Mouse (Mus musculus) lung, postnatal 4 days (tissue): ENCODE measurements around the gene Mov10.
"Not testable (repeated sequence)": the region's sequence is repeated elsewhere in the genome, so short reads cannot be mapped to it uniquely, and the experiment has no call there.

Experiments used
- DNase-seq, 2 experiments: peaks; one replicate each; pipeline ENCODE4 v3.0.0; 2021

Gene Mov10

DNA sequence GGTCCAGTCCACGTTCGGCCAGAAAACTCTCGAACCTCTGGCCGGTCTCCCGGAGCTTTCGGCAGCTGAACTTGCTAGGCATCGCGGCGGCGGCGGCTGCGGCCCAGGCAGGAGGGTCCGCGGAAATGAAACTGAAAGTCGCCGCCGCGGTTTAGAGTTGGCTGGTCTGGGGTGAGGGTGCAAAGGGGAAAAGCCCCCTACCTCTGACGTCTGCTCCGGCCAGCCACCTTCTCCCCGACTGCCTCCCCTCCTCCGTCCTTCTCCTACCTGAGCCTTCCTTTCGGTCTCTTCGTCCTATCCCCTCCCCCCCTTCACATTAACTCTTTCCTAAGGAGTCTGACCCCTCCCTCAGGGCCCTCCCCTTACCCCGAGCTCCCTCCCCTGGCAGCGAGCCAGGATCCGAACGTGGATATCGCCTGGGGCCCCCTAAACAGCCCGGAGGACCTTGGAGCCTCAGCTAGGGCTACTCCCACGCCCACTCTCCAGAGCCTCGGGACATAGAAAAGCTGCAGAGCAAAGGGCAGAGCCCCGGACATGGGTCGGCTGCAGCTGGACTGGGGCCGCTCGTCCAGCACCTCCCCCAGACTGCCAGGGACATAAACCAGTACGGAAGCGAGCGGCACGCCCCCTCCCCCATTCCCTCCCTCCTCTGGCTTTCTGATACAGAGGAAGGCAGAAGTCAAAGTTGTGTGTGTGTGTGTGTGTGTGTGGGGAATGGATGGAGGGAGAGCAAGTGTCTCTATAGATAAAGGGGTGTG is at the start of gene Mov10:
Gene Mov10, minus strand, starts transcription at position 573 of the 758 bp plus-strand sequence.
- DNase-seq, result peak; percentile 77 to 88

DNA sequence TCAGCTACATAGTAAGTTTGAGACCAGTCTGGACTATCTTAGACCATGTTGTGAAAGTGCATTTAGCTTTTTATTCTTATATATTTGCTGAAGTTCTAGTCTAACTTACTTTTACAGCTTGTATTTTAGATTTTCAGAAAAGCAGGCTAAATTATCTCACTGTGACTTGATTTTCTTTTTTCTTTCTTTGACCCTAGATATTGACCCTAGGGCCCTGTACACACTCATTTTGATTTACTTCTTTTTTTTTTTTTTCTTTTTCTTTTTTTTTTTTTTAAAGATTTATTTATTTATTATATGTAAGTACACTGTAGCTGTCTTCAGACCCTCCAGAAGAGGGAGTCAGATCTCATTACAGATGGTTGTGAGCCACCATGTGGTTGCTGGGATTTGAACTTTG is 48.3 kb upstream of the Mov10 start:
- not testable (repeated sequence) for DNase-seq

DNA sequence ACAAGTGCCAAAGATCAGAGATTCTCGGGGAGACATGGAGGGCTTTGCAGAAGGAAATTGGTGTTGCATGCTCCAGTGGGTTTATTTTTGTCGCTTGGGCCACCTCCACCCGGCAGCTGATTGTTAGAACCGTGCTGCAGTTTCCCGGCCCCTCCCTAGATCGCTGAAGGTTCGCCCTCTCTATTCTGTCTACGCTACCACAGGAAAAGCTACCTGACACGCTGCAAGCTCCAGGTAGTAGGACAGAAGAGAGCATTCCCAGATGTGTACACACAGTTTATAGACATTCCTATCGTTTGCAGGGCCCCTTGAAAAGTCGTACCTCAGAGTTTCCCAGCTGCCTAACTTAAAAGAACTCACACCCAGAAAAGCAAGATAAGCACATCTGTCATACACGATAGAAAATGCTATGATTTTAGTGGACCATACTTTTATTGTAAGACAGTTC is 47.0 kb upstream of the Mov10 start:
- no peak for DNase-seq

DNA sequence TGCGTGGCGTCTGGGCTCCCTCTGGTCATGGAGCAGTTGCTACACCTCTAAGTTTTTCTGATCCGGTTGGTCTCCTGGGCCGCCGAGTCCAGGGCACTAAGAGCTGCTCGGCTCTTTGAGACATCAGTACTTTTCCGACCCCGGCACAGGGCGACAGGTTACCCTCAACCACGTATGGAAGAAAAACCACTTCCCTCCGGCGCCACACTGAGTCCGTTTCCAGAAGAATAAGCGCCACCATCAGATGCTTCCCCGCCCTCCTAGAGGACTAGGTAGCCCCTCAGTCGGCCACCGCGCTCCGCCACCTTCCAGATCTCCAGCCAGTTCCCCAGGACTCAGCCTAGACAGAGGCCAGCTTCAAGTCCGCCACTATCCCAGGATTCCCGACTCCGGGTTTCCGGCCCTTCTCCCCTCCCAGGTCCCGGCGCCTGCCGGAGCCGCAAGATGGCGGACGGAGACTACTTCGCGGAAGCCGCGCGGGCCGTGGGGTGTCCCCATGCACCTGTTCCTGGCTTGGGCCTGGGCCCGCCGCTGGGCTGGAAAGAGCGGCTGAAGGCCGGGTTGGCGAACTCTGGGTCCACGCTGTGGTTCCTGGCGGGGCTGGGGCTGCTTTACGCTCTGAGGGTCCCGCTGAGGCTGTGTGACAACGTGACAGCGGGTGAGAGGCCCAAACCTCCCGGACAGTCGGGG is 46.4 kb upstream of the Mov10 start:
- peak; percentile 91 to 93 for DNase-seq

DNA sequence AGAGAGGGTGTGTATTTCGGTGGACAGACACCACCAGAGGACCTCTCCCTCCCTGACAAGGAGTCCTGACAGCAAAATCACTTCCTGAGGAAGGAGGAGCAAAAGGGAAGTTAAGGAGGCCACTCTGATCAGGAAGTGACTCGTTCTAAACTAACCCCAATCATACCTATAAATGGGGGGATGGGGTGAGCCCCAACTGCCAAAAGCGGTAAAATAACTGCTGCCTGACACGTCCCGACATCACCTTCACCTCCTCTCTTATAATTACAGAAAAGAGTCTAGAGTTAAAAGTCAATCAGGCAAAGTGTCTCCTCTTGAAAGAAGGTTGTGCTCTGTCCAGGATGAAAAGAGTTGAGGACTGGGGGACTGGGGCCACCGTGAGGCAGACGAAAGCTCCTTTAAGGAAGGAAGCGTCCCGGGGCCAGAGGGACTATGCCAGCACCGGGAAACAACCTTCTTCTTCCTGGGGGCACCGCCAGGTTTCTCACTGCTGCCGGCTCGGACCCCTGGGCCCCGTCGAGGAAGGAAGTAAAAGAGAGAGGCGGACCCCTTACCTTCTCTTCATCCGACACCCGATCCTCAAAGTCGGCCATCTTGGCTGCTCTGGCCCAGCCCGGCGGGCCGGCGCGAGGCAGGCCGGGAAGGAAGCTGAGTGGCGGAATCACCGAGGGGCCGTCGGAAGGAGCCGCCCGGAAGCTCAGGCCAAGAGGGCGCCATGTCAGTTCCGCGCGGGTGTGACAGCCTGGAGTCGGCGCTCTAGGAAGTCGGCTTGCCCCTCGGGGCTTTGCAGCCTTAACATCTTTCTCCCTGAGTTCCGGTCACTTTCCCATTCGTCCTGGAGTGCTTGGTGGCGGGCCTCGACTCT is 45.7 kb upstream of the Mov10 start, which contains the start of the genes St7l and Capza1:
Gene St7l, plus strand, starts transcription at position 220 of the 865 bp plus-strand sequence.
Gene Capza1, minus strand, starts transcription at position 720 of the 865 bp plus-strand sequence.
- DNase-seq, result peak; percentile 93 to 95

DNA sequence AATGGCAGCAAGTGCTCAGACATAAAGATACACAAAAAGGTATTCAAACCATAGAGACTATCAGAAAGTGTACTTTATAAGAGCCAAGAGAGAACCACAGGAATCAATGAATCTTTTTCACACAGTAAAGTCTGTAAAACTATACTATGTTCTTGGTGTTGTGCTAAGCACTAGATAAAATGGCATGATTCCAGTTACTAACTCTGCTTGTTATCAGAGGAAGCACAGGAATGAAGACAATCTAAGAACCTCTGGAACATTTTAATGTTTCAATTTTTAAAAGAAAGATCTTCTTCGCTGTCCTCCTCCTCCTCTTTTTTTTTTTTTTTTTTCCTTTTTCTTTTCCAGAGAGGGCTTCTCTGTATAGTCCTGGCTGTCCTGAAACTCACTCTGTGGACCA is 40.2 kb upstream of the Mov10 start:
- no peak for DNase-seq

DNA sequence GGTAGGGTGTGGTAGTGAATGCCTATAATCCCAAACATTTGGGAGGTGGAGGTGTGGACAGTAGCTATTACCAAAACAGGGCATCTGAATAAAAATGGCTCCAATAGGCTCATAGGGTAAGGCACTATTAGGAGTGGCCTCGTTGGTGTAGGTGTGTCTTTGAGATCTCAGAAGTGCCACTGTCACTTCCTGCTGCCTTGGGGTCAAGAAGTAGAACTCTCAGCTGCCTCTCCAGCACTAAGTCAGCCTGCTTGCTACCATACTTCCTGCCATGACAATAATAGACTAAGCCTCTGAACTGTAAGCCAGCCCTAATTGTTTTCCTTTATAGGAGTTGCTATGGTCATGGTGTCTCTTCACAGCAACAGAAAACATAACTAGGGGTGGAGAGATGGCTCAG is 37.7 kb upstream of the Mov10 start:
- no peak for DNase-seq

DNA sequence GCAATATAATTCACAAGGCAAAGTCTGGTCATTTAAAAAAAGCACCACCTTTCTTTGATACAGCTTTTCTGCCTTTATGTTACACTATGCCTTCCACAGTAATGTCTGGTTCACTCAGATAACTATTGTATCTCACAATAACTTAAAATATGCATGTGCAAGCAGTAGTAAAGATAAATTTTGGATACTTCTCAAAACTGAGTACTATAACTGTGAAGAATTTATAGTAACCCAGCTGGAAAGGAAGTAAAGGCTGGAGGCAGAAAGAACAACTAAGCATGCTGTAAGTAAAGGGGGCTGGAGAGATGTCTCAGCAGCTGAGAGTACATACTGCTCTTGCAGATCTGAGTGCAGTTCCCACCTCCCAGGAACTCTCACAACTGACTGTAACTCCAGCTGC is 36.5 kb upstream of the Mov10 start:
- no peak for DNase-seq

DNA sequence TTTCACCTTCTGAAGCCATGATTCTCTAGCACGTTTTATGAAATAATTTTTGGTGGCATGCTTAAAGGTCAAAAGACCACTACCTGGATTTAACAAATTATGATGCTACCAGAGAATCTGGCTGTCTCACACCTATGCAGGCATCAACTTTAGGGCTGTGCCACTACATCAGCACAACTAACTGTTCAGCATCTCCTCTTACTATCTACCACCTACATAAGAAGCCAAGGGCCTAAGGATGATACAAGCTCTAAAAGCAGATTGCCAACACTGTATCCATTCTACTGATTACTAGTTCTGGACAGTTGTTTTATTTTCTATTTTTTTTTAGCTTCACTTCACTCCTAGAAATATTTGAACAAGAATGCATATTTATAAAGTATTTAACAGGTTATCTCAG is 36.1 kb upstream of the Mov10 start:
- no peak for DNase-seq

DNA sequence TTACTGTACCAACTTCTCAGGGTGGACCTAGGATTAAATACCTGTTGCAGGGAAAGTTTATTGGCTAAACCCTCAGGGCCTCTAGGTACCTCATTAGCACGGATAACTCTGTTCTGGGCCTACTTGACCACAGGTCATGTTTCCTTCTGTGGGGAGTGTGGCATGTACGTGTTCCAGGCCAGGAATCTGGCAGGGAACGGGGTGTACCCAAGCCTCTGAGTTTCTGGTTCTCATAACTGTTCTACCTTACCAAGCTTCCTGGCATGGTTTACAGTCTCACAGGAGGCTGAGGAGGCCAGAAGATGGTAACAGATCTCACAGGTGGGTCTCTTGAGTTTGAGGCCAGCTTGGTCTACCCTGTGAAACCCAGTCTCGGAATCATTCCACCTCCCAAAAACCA is 28.2 kb upstream of the Mov10 start:
- DNase-seq, result no peak

DNA sequence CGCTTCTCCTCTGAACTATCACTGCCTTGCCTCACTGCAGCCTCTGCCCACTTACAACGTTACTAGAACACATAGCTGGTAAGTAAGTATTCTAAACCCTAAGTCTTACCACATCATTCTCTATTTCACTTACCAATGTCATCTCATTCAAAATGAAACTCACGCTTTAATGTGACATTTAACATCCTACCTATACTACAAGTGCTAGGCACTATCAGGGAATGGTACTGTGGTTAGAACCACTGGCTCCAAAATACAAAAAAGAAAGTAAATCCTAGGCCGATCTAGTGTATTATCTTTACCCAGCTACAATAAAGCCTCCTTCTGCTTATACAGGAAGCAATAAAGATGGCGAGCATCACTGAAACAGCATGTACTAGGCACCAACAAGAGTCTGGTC is 22.7 kb upstream of the Mov10 start:
- no peak for DNase-seq

DNA sequence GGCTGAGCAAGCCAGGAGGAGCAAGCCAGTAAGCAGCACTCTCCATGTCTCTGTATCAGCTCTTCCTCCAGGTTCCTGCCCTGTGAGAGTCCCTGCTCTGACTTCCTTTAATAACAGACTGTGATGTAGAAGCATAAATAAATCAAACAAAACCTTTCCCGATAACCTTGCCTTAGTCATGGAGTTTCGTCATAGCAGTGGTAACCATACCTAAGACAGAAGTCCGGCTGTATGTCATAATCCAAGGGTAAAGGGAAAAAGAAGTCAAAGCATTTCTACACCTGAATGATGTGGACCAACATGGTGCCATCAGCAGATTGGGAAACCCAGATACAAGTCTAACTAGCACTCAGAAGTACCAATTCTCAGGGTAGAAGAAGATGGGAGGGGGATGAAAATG is 17.4 kb upstream of the Mov10 start:
- DNase-seq, result no peak

DNA sequence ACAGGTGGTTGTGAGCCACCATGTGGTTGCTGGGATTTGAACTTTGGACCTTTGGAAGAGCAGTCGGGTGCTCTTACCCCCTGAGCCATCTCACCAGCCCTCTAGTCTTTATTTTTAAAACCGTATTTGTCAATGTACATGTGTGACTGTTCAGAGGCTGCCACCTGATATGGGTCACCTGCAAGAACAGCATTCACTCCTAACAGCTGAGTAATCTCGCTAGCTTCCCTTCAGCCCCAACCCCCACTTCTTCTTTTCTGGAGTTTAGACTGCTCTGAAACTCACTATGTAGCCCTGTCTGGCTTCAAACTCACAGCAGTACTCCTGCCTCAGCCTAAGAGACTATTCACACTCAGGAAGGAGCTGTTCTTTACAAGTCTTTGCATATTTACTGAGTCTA is 4.0 kb upstream of the Mov10 start:
- DNase-seq, result no peak

DNA sequence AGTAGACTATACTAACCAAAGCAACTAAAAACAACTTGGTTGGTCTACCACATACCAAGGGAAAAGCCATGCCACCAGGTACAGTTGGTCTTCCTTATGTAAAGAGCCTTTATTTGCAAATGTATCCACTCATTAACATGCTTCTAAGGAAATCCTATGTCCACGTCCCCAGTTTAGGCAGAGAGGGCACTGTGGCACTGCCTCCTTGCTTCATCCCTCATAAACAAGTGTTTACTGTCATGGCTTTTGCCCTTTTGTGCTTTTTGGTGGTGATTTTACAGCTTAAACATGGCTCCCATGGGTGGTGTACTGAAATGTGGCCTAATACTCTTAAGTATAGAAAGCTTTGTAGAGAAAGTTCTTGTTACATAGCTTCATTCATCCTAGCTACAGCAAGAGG is 2.1 kb upstream of the Mov10 start:
- no peak for DNase-seq

DNA sequence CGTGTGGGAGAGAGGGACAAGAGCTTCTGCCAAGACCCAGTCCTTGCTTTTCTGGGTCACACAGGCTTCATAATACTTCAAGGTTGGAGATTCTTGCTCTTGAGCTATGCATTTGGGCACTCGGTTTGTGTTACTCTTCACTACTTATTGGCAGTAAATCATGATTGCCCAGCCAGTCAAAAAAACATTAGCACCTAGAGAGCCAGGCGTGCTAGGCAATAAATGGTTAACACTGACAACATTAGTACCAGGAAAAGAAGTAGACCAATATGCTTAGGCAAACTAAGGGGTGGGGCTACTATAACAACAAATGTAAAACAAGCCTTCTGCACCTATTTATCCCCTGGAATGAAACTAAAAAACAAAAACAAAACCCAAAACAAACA is 379 bp upstream of the Mov10 start:
- DNase-seq, result no peak

DNA sequence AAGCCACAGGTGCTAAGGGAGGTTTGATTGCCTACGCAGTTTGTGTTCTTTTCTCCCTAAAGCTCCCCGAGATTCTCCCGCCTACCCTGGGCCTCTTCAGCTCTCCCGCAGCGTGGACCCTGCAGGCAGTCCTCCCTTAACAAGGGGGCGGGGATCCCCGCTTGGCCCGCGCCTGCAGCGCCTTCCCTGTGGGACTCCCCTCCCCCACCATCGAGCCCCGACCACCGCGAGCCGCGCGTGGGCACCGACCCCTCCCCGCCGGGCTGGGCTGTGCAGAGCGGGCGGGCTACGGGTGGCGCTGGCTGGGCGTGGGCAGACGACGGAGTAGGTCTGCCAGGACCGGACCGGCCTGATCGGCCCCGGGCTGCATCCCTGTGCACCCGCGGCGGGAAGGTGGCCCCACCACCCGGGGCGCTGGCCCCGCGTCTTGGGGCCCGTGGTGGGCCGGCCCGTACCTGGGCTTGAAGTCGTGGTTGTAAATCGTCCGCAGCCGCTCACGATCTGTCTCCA is 827 bp downstream of the Mov10 start:
- DNase-seq, result peak; percentile 73 to 77

DNA sequence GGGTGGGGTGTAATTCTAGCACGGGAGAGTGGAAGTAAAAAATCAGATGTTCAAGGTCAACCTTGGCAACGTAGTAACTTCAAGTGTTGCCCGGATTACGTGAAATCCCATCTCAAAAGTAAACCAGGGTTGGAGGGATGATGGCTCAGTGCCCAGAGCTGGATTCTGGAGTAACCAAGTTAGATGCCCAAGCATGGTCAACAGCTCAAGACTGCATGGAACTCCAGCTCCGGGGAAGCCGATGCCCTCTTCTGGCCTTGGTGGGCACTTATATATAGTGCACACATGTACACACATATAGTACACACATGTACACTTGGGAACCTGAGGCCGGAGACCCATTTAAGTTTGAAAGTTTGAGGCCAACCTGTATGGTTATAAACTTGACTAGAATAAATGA is 2.2 kb downstream of the Mov10 start:
- no peak for DNase-seq

DNA sequence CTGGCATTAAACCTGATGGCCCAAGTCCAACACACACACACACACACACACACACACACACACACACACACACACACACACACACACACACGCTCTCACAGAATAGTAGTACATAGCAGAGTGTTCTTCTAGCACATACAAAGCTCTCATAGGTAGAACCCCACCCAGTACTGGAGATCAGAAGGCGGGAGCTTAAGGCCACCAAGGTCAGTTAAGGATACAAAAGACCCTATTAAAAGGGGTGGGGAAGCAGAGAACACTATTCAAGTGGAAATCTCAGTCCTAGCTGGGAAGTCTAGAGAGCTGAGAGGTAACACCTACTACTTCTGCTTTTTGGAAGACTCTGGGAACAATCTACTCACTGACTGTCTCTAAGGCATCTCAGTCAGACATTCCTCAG is 3.0 kb downstream of the Mov10 start:
- DNase-seq, result no peak

DNA sequence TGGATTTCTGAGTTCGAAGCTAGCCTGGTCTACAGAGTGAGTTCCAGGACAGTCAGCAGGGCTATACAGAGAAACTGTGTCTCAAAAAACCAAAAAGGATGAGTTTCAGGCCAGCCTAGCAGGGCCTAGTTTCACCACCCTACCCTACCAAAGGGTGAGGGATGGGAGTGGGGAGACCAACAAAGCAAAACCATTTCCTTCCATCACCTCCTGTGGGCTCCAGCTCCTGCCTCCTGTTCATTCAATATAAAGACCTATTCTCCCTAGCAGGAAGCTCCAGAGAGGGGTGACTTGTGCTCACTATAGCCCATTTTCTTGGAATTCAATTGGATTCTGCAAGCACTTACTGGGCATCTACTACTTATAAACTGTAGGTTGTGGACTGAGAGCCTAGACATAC is 3.6 kb downstream of the Mov10 start:
- DNase-seq, result no peak

DNA sequence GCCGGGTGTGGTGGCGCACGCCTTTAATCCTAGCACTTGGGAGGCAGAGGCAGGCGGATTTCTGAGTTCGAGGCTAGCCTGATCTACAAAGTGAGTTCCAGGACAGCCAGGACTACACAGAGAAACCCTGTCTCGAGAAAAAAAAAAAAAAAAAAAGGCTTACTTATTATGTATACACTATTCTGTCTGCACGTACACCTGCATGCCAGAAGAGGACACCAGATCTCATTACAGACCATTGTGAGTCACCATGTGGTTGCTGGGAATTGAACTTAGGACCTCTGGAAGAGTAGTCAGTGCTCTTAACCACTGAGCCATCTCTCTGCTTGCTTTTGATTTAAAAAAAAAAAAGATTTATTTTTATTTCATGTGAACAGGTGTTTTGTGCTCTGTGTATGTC is 5.1 kb downstream of the Mov10 start:
- DNase-seq, result not testable (repeated sequence)

DNA sequence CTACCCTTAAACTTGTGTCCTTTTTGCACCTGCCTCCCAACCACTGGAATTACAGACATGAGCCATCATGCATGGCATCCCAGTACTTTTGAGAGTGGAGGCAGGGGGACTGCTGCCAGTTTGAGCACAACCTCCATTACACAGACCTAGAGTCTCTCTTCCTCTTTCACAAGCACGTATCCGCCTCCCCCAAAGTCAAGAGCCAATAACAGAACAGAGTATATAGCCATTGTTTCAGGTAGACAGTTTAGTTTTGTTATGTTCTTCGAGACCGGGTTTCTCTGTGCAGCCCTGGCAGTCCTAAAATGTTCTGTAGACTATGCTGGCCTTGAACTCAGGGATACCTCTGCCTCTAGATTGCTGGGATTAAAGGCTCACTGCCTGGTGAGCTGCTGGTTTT is 6.1 kb downstream of the Mov10 start:
- no peak for DNase-seq

DNA sequence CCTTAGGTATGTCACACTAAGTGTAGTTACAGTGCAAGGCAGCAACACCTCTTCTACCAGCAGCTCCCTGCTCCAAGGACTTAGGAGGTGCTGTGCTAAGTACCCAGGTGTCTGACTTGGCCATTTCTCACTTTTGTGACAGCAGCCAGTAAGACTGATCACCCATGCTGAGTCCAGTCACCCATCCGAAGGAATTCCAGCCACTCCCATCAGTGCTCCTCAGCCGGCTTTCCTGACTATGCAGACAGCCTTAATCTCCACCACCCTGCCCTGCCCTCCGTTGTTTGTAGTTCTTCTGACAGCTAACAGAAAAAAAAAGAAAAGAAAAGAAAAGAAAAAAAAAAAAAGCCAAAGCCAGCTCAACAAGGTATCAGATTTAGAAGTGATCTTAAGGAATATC is 6.6 kb downstream of the Mov10 start:
- peak in 1 of 2 experiments; percentile 28 for DNase-seq

DNA sequence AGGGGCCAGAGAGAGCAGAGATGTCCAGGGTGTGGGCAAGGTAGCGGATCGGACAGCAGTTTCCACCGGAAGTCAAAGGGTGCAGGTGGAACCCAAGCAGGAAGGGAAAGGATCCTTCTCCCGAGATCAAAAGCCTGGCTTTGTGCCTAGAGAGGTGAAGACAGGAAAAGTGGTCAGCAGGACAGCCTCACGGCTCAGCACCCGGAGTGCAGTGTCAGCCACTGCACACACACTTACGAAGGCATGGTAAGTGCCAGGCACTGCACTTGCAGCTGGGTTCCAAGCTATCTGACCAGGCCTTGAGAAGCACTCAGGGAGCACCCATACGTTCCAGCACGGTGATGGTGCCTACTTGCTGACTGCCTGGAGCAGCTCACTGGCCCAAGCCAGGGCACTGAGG is 12.8 kb downstream of the Mov10 start:
- no peak for DNase-seq
